ENCODE assay signal across 9 mouse cellular contexts in genomic region chr12:29239975-29240374, GRCm38 (mm10).
A peak's percentile ranks its signal among the peaks of the same experiment; 100 is the strongest.
DNase-seq lines count a peak whose midpoint lies in the region; ATAC-seq and TF ChIP-seq lines count a peak whose summit lies in the region.
"Had no signal": no experiment of that assay in that cellular context is flagged by ENCODE, and none has a peak within 500 bp of the region (broad histone marks: within the 10 kb centered on the region; RNA-seq: fewer than 3 reads in every experiment).

No protein-coding gene starts in this region.

- no peaks in the 10 kb centered on the region for H3K36me3 ChIP-seq in kidney, postnatal 0 days (ENCODE audit: insufficient read depth, low read length)

- intact Hi-C loops in heart, postnatal 14 days (cut with DNase I) = no loop called here

- ATAC-seq in kidney, postnatal 0 days (replicated peaks; ENCODE audit: low FRiP score, low read depth) = no peak

- no peaks in the 10 kb centered on the region for H3K4me1 ChIP-seq in kidney, postnatal 0 days (replicated peaks; ENCODE audit: insufficient read depth, low read length)

- H3K4me2 ChIP-seq in kidney, postnatal 0 days (ENCODE audit: low read length) = no peak overlapping the region

- H3K9me3 ChIP-seq in kidney, postnatal 0 days (replicated peaks; ENCODE audit: low read length) = no peaks in the 10 kb centered on the region

- no peak overlapping the region for H3K27ac ChIP-seq in kidney, postnatal 0 days
- H3K27ac ChIP-seq: left cerebral cortex, adult 2 months had no signal

- TF ChIP-seq CTCF in kidney, postnatal 0 days (IDR thresholded peaks at IDR 0.05; ENCODE audit: low read depth) = no peak

- WGBS in kidney, postnatal 0 days = 26% methylated on average over 5 of the region's 5 CpGs

- H3K4me3 ChIP-seq in kidney, postnatal 0 days (replicated peaks; ENCODE audit: low read depth, low read length) = no peak overlapping the region
- H3K4me3 ChIP-seq: left cerebral cortex, adult 2 months had no signal

- H3K9ac ChIP-seq in kidney, postnatal 0 days (ENCODE audit: low read depth, low read length) = no peak overlapping the region

- peak; percentile 26 for DNase-seq in kidney, postnatal 0 days (ENCODE audit: low spot score)
- DNase-seq in kidney, adult 18-20 months = no peak
- DNase-seq in frontal cortex, postnatal 36 days (ENCODE audit: low spot score in 2 of 2) = peak; percentile 29 to 52
- peak; percentile 31 to 33 for DNase-seq in left cerebral cortex, adult 18-20 months (ENCODE audit: low spot score in 2 of 2)
- DNase-seq in right cerebral cortex, postnatal 10 days (ENCODE audit: low spot score in 2 of 2) = peak; percentile 83 to 89
- DNase-seq in heart, postnatal 14 days = no peak
- no peak for DNase-seq in cerebellum, adult 11 months
- DNase-seq in T-cell, adult 2 months (ENCODE audit: low spot score) = no peak

- no peaks in the 10 kb centered on the region for H3K27me3 ChIP-seq in kidney, postnatal 0 days (ENCODE audit: insufficient read depth, low read length)

Comparison
In these comparisons a context has a peak if more than half of its experiments do, and no peak if none do; other contexts are left out.
1. DNase-seq: peak in kidney, postnatal 0 days (single experiment), frontal cortex, postnatal 36 days (2 of 2), left cerebral cortex, adult 18-20 months (2 of 2) and right cerebral cortex, postnatal 10 days (2 of 2); none in kidney, adult 18-20 months (single experiment), heart, postnatal 14 days (0 of 2), cerebellum, adult 11 months (single experiment) and T-cell, adult 2 months (single experiment).